Mouse (Mus musculus) midbrain, postnatal 0 days (tissue): ENCODE measurements around the gene Cyp46a1. TPM values are rescaled to one million over a fixed set of nuclear protein-coding genes. Genes with fewer than 3 reads are reported as not detected.

ENCODE experiments used
- ATAC-seq: fragments of 200-750 bp; cut with Nextera tagmentation; 2 replicates; pipeline ENCODE4 v1.8.0; 2017; ENCODE audit warnings: moderate number of reproducible peaks, mild to moderate bottlenecking, moderate TSS enrichment, moderate library complexity; ENCODE audit not compliant: low FRiP score
- DNase-seq: peaks from one replicate; pipeline ENCODE4 v3.0.0-alpha.2; 2015; ENCODE audit warnings: low spot score
- H3K27ac ChIP-seq: fragments of 300-500 bp; sonication (generic); 2 replicates; pipeline ENCODE4 v1.5.1; 2014; ENCODE audit warnings: low read depth, mild to moderate bottlenecking, low read length, mixed read lengths
- H3K27me3 ChIP-seq: fragments of 300-500 bp; sonication (generic); 2 replicates; pipeline ENCODE4 v1.6.1; 2014; ENCODE audit warnings: low read length, control low read depth, mixed read lengths; ENCODE audit not compliant: insufficient read depth
- H3K36me3 ChIP-seq: fragments of 300-500 bp; sonication (generic); 2 replicates; pipeline ENCODE4 v1.6.1; 2014; ENCODE audit warnings: low read length, control low read depth, mixed read lengths; ENCODE audit not compliant: insufficient read depth
- H3K4me1 ChIP-seq: fragments of 300-500 bp; sonication (generic); 2 replicates; pipeline ENCODE4 v1.6.1; 2014; ENCODE audit warnings: mild to moderate bottlenecking, control low read depth, antibody characterized with exemption, low read length, mixed read lengths; ENCODE audit not compliant: insufficient read depth
- H3K4me2 ChIP-seq: fragments of 300-500 bp; sonication (generic); 2 replicates; pipeline ENCODE4 v1.6.1; 2014; ENCODE audit warnings: low read depth, mild to moderate bottlenecking, low read length, mixed read lengths; ENCODE audit not compliant: poor library complexity, severe bottlenecking
- H3K4me3 ChIP-seq: fragments of 300-500 bp; sonication (generic); 2 replicates; pipeline ENCODE4 v1.5.1; 2014; ENCODE audit warnings: low read depth, mild to moderate bottlenecking, low read length, moderate library complexity
- H3K9ac ChIP-seq: fragments of 300-500 bp; sonication (generic); replicated peaks from 2 replicates; pipeline ENCODE4 v1.6.1; 2014; ENCODE audit warnings: mild to moderate bottlenecking, low read length, moderate library complexity, mixed read lengths; ENCODE audit not compliant: poor library complexity, severe bottlenecking
- H3K9me3 ChIP-seq: fragments of 300-500 bp; sonication (generic); 2 replicates; pipeline ENCODE4 v1.6.1; 2016; ENCODE audit warnings: low read length, control low read depth
- CTCF ChIP-seq: IDR thresholded peaks from 2 replicates; pipeline ENCODE4 v1.5.1; 2016; ENCODE audit warnings: antibody characterized with exemption, mild to moderate bottlenecking
- WGBS: fragments of 180-500 bp; shearing (Covaris S2); extraction: QIAGEN DNeasy Blood & Tissue Kit; methylation state at CpG from one replicate; pipeline ENCODE4 v1.1.7; 2014; 5-methylcytosine and 5-hydroxymethylcytosine counted together
- polyA plus RNA-seq: library from polyadenylated mRNA; unstranded; fragments of >200 nt; fragmentation: Nextera tagmentation; extraction: Ambion mirVana; gene quantifications from 2 replicates; pipeline ENCODE4 v1.2.1, GENCODE M21; 2015
- total RNA-seq: library from RNA; depleted of rRNA; stranded (reverse); fragments of >200 nt; gene quantifications from 2 replicates; pipeline ENCODE4 v1.2.3, GENCODE M21; 2014

The Cyp46a1 gene
- total and polyA plus RNA-seq, 2 experiments from 2014 or later = 36.0 to 52.0 TPM

DNA sequence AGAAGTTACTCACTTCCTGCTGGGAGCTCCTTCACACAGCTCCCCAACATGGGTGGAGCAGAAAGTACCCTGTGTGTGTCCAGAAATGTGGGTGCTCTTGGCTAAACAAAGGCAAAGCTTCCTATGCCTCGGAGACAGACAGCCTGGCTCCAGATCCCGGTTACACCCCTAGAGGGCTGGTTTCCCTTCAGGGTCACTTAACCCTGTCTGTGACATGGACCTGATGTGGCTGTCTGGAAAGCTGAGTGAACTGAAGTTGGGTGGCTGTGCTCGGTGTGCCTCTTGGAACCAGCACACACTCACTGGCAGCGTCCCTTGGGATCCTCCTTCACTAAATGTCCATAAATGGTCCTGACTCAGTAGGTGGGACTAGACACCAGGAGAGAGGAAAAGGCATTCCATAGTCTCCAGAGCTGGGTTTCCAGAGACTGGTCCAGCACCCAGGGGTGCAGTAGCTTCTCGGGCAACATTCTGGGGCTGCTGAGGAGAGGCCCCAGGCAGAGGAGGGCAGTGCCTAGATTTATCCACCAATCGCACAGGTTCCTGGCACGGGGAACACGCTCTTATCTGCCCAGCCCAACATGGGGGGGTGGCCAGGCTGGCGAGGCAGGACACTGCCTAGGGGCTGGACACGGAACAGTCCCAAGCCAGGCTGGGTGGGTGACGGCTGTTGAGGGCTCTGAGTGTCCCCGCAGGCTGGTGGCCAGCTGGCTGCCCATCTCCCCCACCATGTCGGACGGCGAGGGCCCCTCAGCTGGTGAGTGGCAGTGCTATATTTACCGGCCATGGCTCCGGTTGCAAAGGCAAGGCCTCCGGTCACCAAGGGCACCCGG lies 36.6 kb downstream of the Cyp46a1 start, which contains the start of gene Eml1:
Eml1 (plus strand) TSS at position 362 of the 833 bp plus-strand sequence.
- no peak within 1 kb of the TSS for H3K9ac ChIP-seq
- 79% methylated on average over 19 of the region's 19 CpGs for WGBS
- H3K4me3 ChIP-seq = no peak within 1 kb of the TSS
- no peak for TF ChIP-seq CTCF
- H3K27ac ChIP-seq = no peak within 1 kb of the TSS
- DNase-seq = no peak
- ATAC-seq = no peak
- H3K9me3 ChIP-seq = no peaks in the 10 kb centered on the region
- no peaks in the 10 kb centered on the region for H3K36me3 ChIP-seq
- no peaks in the 10 kb centered on the region for H3K4me1 ChIP-seq
- H3K27me3 ChIP-seq = no peaks in the 10 kb centered on the region
- no peak within 1 kb of the TSS for H3K4me2 ChIP-seq

DNA sequence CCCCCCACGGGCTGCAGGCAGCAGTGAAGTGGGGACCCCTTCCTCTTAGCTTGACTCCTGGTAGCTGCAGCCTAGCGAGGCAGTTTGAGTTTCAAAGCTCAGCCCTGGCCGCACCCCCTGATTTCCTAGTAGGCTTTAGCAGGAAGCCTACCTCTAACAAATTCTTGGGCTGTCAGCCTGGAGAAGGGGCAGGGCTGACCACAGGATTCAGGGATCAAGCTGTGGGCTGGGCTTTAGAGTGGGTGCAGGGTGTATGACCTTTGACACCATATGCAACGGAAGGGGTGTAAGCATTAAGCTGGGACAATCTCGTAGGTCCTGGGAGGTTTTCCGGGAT lies 37.2 kb downstream of the Cyp46a1 start:
- ATAC-seq (no peak), DNase-seq (no peak)
- H3K4me1 ChIP-seq = no peaks in the 10 kb centered on the region
- H3K4me3 ChIP-seq = no peak overlapping the region
- H3K27ac ChIP-seq = no peak overlapping the region
- no peak overlapping the region for H3K9ac ChIP-seq
- H3K4me2 ChIP-seq = no peak overlapping the region
- no peaks in the 10 kb centered on the region for H3K36me3 ChIP-seq
- WGBS = 73% methylated on average over 6 of the region's 6 CpGs
- no peaks in the 10 kb centered on the region for H3K27me3 ChIP-seq
- H3K9me3 ChIP-seq = no peaks in the 10 kb centered on the region
- TF ChIP-seq CTCF = no peak

DNA sequence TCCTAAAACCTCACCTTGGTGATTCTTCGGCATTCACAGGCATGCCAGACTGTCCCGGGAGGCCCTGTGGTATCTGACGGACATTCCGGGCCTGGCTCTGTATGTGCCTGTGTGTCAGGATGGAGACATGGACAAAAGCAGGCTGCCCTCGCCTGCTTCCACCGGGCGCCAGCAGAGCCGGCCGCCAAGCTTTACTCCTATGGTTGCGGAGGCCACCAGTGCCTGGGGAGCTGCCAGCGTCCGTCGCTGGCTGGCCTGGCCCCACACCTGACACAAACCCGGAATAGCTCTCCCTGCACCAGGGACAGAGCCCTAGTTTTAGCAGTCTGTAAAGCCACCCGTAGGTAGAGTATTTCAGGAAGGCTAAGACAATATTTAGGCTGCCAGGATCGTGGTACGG lies 38.1 kb downstream of the Cyp46a1 start:
- no peak for TF ChIP-seq CTCF
- Histone ChIP-seq H3K4me2 (no peak overlapping the region), H3K9me3 (no peaks in the 10 kb centered on the region), H3K4me3 (no peak overlapping the region), H3K27me3 (no peaks in the 10 kb centered on the region), H3K27ac (no peak overlapping the region), H3K4me1 (no peaks in the 10 kb centered on the region), H3K9ac (no peak overlapping the region), H3K36me3 (no peaks in the 10 kb centered on the region)
- no peak for DNase-seq
- 67% methylated on average over 17 of the region's 17 CpGs for WGBS
- no peak for ATAC-seq

DNA sequence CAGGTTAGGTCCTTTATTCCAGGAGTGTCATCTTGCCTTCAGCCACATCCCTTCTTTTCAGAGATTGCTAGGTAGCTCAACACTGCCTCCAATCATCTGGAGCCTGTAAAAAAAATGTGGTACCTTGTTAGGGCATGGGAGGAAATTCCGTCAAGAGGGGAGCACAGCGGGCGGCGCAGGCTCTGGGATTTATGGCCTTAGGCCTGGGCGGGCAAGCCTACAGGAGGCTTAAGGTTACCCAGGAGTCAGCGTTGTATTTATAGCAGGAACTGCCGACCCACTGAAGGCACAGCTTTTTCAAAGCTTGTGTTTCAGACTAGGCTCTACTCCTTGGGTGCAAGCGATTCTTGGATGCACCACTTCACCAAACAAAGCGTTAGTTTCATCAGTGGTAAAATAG lies 39.4 kb downstream of the Cyp46a1 start:
- Histone ChIP-seq H3K9ac (no peak overlapping the region), H3K4me3 (no peak overlapping the region), H3K27me3 (no peaks in the 10 kb centered on the region), H3K36me3 (no peaks in the 10 kb centered on the region), H3K4me2 (no peak overlapping the region), H3K4me1 (no peaks in the 10 kb centered on the region), H3K9me3 (no peaks in the 10 kb centered on the region), H3K27ac (no peak overlapping the region)
- DNase-seq = no peak
- TF ChIP-seq CTCF = no peak
- no peak for ATAC-seq
- WGBS = 76% methylated on average over 9 of the region's 9 CpGs

DNA sequence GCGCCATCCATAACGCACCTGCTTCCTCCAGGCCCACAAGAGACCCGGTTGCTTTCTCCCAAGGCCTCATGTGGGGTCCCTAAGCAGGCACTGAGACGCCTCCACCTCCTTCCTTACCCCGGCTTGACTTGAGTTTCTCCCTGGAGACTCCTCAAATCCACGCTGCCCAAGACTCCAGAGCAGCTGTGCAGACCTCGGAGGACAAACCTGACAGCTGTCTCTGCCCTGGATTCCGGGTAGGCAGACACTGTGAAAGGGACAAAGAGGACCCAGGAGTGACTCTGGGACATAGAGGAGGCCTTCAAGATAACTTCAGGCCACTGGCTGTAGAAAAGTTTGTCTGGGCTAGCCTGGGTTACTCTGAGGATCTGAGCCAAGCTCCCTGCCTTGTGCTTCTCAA lies 40.5 kb downstream of the Cyp46a1 start:
- DNase-seq = no peak
- Histone ChIP-seq H3K36me3 (no peaks in the 10 kb centered on the region), H3K4me3 (no peak overlapping the region), H3K9me3 (no peaks in the 10 kb centered on the region), H3K9ac (no peak overlapping the region), H3K4me2 (no peak overlapping the region), H3K27me3 (no peaks in the 10 kb centered on the region), H3K27ac (no peak overlapping the region), H3K4me1 (no peaks in the 10 kb centered on the region)
- no peak for ATAC-seq
- WGBS = 85% methylated on average over 8 of the region's 8 CpGs
- TF ChIP-seq CTCF = no peak

DNA sequence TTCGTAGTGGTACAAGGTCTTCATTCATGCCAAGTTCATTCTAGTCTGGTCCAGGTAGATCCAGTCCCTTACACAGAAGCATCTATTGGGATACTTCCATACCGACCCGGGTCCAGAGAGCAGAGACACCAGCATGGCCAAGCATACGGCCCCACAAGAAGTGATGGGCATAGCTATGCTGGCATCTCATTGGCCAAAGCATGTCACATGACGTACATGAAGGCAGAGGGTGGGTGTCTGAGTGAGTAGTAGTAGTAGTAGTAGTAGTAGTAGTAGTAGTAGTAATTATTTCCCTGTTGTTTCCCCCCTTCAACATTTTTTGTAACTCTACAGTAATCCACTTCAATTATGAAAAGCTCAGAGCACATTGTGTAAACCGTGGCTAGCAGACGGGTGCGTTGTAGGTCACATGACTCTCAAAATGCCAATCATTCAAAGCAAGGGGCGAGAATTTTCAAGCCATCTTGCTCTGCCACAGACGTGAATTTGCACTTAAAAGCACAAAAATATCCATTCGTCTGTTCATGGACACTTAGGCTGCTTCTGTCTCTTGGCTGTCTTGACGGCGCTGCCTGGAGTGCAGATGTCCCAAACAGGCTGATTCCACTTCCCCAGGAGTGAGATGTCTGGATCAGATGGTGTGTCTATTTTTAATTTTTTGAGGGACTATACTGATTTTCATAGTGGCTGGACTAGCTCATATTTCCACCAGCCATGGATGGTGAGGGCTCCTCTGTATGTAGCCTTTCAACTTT lies 44.4 kb downstream of the Cyp46a1 start:
- DNase-seq = no peak

More for the DNA sequence above, 44.4 kb downstream of the Cyp46a1 start:
- Histone ChIP-seq H3K27me3 (no peaks in the 10 kb centered on the region), H3K4me3 (no peak overlapping the region), H3K9ac (no peak overlapping the region), H3K4me1 (no peaks in the 10 kb centered on the region), H3K4me2 (no peak overlapping the region), H3K9me3 (no peaks in the 10 kb centered on the region), H3K27ac (no peak overlapping the region), H3K36me3 (no peaks in the 10 kb centered on the region)
- 77% methylated on average over 13 of the region's 13 CpGs for WGBS
- no peak for TF ChIP-seq CTCF
- no peak for ATAC-seq
